Mouse (Mus musculus): Measurements from ENCODE around the gene Rbfox1.

Gene Rbfox1

GRCm38 (mm10) chr16:7347522-7348165 lies 1462.5 kb downstream of the Rbfox1 start:
- in situ Hi-C loops (cut with MboI, MseI) = no loop called here

- in situ Hi-C loops (cut with MboI, MseI) = no loop called here
Observed at GRCm38 (mm10) chr16:7352808-7353207, 1467.7 kb downstream of the Rbfox1 start.

- in situ Hi-C loops (cut with MboI, MseI) = no loop called here
Observed at GRCm38 (mm10) chr16:7354116-7354515, 1469.0 kb downstream of the Rbfox1 start.

GRCm38 (mm10) chr16:7359043-7359442 lies 1473.9 kb downstream of the Rbfox1 start:
- in situ Hi-C loops (cut with MboI, MseI) = no loop called here

GRCm38 (mm10) chr16:7360706-7361105 lies 1475.6 kb downstream of the Rbfox1 start:
- in situ Hi-C loops (cut with MboI, MseI) = no loop called here

- in situ Hi-C loops (cut with MboI, MseI) = no loop called here
Observed at GRCm38 (mm10) chr16:7365878-7366277, 1480.7 kb downstream of the Rbfox1 start.

GRCm38 (mm10) chr16:7374146-7374545 lies 1489.0 kb downstream of the Rbfox1 start:
- in situ Hi-C loops (cut with MboI, MseI) = no loop called here

GRCm38 (mm10) chr16:7374674-7375073 lies 1489.5 kb downstream of the Rbfox1 start:
- in situ Hi-C loops (cut with MboI, MseI) = no loop called here

- in situ Hi-C loops (cut with MboI, MseI) = no loop called here
Observed at GRCm38 (mm10) chr16:7396101-7396500, 1510.9 kb downstream of the Rbfox1 start.

GRCm38 (mm10) chr16:7404766-7405492 lies 1519.8 kb downstream of the Rbfox1 start:
- in situ Hi-C loops (cut with MboI, MseI) = loop anchor here in 1 of 2 experiments (25.0 kb wide), 1 partner anchor 1407 kb away; no protein-coding TSS in a partner anchor

- in situ Hi-C loops (cut with MboI, MseI) = loop anchor here in 1 of 2 experiments (25.0 kb wide), 1 partner anchor 1404 kb away; no protein-coding TSS in a partner anchor
Observed at GRCm38 (mm10) chr16:7407862-7408640, 1522.9 kb downstream of the Rbfox1 start.

- in situ Hi-C loops (cut with MboI, MseI) = loop anchor here in 1 of 2 experiments (25.0 kb wide), 1 partner anchor 1393 kb away; no protein-coding TSS in a partner anchor
Observed at GRCm38 (mm10) chr16:7419655-7420281, 1534.6 kb downstream of the Rbfox1 start.

- in situ Hi-C loops (cut with MboI, MseI) = no loop called here
Observed at GRCm38 (mm10) chr16:7425386-7426089, 1540.4 kb downstream of the Rbfox1 start.

- in situ Hi-C loops (cut with MboI, MseI) = no loop called here
Observed at GRCm38 (mm10) chr16:7433296-7433695, 1548.1 kb downstream of the Rbfox1 start.

- in situ Hi-C loops (cut with MboI, MseI) = no loop called here
Observed at GRCm38 (mm10) chr16:7446791-7447290, 1561.7 kb downstream of the Rbfox1 start.

- in situ Hi-C loops (cut with MboI, MseI) = no loop called here
Observed at GRCm38 (mm10) chr16:7447718-7448649, 1562.8 kb downstream of the Rbfox1 start.

- in situ Hi-C loops (cut with MboI, MseI) = no loop called here
Observed at GRCm38 (mm10) chr16:7451193-7451592, 1566.0 kb downstream of the Rbfox1 start.

- in situ Hi-C loops (cut with MboI, MseI) = no loop called here
Observed at GRCm38 (mm10) chr16:7457571-7457970, 1572.4 kb downstream of the Rbfox1 start.
